Mouse (Mus musculus): ENCODE data around the gene Ankrd63. TPM values are rescaled to one million over a fixed set of nuclear protein-coding genes. Genes with fewer than 3 reads are reported as not detected.

Gene Ankrd63
- polyA plus RNA-seq, 1 experiment from 2014 or later, result 0.19 TPM

DNA sequence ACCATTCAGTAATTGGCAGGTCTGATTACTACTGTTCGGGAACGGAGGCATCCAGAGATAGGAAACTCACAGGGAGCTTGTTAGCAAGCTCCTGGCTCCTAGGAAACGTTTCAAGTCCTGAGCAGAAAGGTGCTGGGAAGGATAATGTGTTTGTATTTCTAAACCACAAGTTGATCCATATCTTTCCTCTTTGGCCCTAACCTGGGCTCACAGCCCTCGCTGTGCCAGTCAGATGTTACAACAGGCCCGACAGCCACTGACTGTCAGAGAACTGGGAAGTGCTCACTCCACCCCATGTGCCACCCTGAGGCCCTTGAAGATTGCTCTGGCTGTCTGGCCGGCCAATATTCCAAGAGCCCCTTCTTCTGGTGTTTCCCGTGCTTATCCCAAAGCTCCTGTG, 29.3 kb downstream of the Ankrd63 start:
- Histone ChIP-seq H3K27ac (ENCODE audit: low read depth) (no peak overlapping the region), H3K9ac (ENCODE audit: low read length) (no peak overlapping the region), H3K4me2 (ENCODE audit: low read length) (no peak overlapping the region), H3K27me3 (replicated peaks; ENCODE audit: control insufficient read depth, insufficient read depth, low read length) (peaks cover 66% of the 10 kb centered on the region), H3K4me3 (ENCODE audit: low read depth, low read length) (no peak overlapping the region), H3K4me1 (replicated peaks; ENCODE audit: control insufficient read depth, insufficient read depth, low read length) (peaks cover 5% of the 10 kb centered on the region), H3K36me3 (ENCODE audit: control insufficient read depth, insufficient read depth, low read length) (no peaks in the 10 kb centered on the region), H3K9me3 (ENCODE audit: control insufficient read depth, low read length) (no peaks in the 10 kb centered on the region)
- ATAC-seq (replicated peaks; ENCODE audit: low FRiP score, low TSS enrichment, low read depth), result no peak
- no peak for DNase-seq (ENCODE audit: low spot score)
- WGBS, result 23% methylated on average over 7 of the region's 7 CpGs

DNA sequence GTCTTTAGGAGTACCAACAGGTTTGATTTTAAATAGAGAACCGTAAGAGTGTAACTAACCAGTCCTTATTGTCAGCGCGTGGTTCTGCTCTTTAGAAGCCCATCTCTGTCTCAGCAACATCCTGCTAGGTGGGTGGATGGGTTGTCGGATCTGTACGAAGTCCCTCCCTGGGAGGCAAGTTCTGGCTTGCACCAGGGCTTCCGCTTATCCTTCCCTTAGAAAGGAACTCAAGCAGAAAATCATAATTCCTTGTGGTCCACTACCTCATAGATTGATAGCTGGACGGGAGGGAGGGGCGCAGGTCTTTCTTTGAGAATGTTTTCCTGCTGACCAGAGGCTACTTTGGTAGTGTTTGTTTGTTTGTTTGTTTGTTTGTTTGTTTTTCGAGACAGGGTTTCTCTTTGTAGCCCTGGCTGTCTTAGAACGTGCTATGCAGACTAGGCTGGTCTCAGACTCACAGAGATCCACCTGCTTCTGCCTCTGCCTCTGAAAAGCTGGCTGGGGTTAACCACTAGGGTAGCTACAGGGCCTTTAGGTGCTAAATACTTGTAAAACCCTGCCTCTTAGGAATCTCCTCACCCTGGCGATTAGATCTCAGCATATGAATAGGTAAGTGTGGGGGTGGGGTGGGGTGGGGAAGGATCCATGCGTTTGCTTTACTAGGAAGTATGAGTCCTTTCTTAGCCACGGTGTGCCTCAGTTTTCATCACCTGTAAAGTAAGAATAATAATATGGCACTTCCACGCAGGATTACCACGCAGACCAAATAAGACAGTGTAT, 29.9 kb downstream of the Ankrd63 start:
- H3K9me3 ChIP-seq (ENCODE audit: control insufficient read depth, low read length), result no peaks in the 10 kb centered on the region
- H3K36me3 ChIP-seq (ENCODE audit: control insufficient read depth, insufficient read depth, low read length), result no peaks in the 10 kb centered on the region
- ATAC-seq (replicated peaks; ENCODE audit: low FRiP score, low TSS enrichment, low read depth) (no peak), DNase-seq (ENCODE audit: low spot score) (no peak)
- peaks cover 5% of the 10 kb centered on the region for H3K4me1 ChIP-seq (replicated peaks; ENCODE audit: control insufficient read depth, insufficient read depth, low read length)
- H3K27me3 ChIP-seq (replicated peaks; ENCODE audit: control insufficient read depth, insufficient read depth, low read length), result peaks cover 60% of the 10 kb centered on the region
- H3K4me2 ChIP-seq (ENCODE audit: low read length), result no peak overlapping the region
- H3K27ac ChIP-seq (ENCODE audit: low read depth), result no peak overlapping the region
- 32% methylated on average over 15 of the region's 15 CpGs for WGBS
- no peak overlapping the region for H3K9ac ChIP-seq (ENCODE audit: low read length)
- H3K4me3 ChIP-seq (ENCODE audit: low read depth, low read length), result no peak overlapping the region

DNA sequence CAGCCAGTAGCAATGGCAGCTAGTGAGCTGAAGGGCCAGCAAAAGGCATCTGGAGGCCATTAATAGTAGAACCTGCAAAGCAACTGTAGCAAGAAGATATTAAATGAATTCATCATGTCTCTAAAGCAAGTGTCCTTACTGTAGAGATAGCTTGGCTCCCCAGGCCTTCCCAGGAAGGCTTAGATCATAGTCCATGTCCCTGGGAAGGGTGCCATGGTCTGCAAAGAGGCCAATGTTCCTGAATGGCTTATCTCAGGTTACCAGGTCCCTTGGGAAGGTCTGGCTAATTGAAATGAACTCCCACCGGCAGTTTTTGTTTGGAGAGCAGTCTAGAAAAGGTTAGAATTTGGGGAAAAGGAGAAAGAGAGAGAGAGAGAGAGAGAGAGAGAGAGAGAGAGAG, 32.0 kb downstream of the Ankrd63 start:
- DNase-seq (ENCODE audit: low spot score) (no peak), ATAC-seq (replicated peaks; ENCODE audit: low FRiP score, low TSS enrichment, low read depth) (no peak)
- Histone ChIP-seq H3K4me3 (ENCODE audit: low read depth, low read length) (no peak overlapping the region), H3K27ac (ENCODE audit: low read depth) (no peak overlapping the region), H3K4me2 (ENCODE audit: low read length) (no peak overlapping the region), H3K27me3 (replicated peaks; ENCODE audit: control insufficient read depth, insufficient read depth, low read length) (peaks cover 38% of the 10 kb centered on the region), H3K9me3 (ENCODE audit: control insufficient read depth, low read length) (no peaks in the 10 kb centered on the region), H3K9ac (ENCODE audit: low read length) (no peak overlapping the region), H3K36me3 (ENCODE audit: control insufficient read depth, insufficient read depth, low read length) (no peaks in the 10 kb centered on the region), H3K4me1 (replicated peaks; ENCODE audit: control insufficient read depth, insufficient read depth, low read length) (no peaks in the 10 kb centered on the region)
- whole genome bisulfite sequencing, result 92% methylated on average over 1 of the region's 1 CpGs

DNA sequence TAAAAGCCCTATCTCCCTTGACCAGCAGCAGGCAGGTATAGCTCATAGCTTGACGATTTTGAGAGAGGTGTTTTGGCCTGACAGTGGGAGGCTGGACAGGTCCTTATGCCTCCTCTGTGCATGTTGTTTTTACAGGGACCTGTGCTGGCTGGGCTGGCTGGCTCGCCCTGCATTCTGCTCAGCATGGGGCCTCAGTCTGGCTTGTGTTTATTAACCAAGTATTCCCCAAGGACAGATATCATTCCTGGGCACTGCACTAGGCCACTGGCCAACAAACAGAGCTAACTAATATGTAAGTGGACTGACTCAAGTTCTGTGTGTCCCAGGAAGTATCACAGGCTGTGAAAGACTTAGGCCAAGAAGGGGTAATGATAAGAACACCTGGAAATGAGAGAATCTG, 34.0 kb downstream of the Ankrd63 start:
- Histone ChIP-seq H3K9me3 (ENCODE audit: control insufficient read depth, low read length) (no peaks in the 10 kb centered on the region), H3K4me1 (replicated peaks; ENCODE audit: control insufficient read depth, insufficient read depth, low read length) (no peaks in the 10 kb centered on the region), H3K4me3 (ENCODE audit: low read depth, low read length) (no peak overlapping the region), H3K9ac (ENCODE audit: low read length) (no peak overlapping the region), H3K36me3 (ENCODE audit: control insufficient read depth, insufficient read depth, low read length) (no peaks in the 10 kb centered on the region), H3K27ac (ENCODE audit: low read depth) (no peak overlapping the region), H3K27me3 (replicated peaks; ENCODE audit: control insufficient read depth, insufficient read depth, low read length) (peaks cover 20% of the 10 kb centered on the region), H3K4me2 (ENCODE audit: low read length) (no peak overlapping the region)
- DNase-seq (ENCODE audit: low spot score) (no peak), ATAC-seq (replicated peaks; ENCODE audit: low FRiP score, low TSS enrichment, low read depth) (no peak)
- 32% methylated on average over 2 of the region's 2 CpGs for WGBS

DNA sequence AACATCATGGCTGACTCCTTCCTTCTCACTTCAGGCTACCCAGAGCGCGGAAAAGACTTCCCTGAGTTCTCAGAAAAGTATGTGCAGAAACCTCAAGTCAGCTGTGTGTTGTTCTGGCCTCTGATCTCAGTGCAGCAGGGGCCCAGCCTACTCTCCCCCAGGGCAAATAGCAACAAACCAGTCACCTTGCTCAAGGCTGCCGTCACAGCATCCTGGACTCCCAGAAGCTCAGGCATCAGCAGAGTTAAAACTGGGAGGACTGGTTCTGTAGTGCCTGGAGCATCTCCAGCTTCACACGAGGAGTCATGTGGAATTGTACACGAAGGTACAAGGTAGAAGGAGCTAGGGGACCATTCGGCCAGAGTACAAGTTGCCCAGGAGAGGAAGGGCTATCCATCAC, 34.5 kb downstream of the Ankrd63 start:
- Histone ChIP-seq H3K4me2 (ENCODE audit: low read length) (no peak overlapping the region), H3K4me3 (ENCODE audit: low read depth, low read length) (no peak overlapping the region), H3K27ac (ENCODE audit: low read depth) (no peak overlapping the region), H3K36me3 (ENCODE audit: control insufficient read depth, insufficient read depth, low read length) (no peaks in the 10 kb centered on the region), H3K9ac (ENCODE audit: low read length) (no peak overlapping the region), H3K27me3 (replicated peaks; ENCODE audit: control insufficient read depth, insufficient read depth, low read length) (peaks cover 16% of the 10 kb centered on the region), H3K9me3 (ENCODE audit: control insufficient read depth, low read length) (no peaks in the 10 kb centered on the region), H3K4me1 (replicated peaks; ENCODE audit: control insufficient read depth, insufficient read depth, low read length) (no peaks in the 10 kb centered on the region)
- 56% methylated on average over 6 of the region's 6 CpGs for WGBS
- ATAC-seq (replicated peaks; ENCODE audit: low FRiP score, low TSS enrichment, low read depth), result no peak
- no peak for DNase-seq (ENCODE audit: low spot score)

DNA sequence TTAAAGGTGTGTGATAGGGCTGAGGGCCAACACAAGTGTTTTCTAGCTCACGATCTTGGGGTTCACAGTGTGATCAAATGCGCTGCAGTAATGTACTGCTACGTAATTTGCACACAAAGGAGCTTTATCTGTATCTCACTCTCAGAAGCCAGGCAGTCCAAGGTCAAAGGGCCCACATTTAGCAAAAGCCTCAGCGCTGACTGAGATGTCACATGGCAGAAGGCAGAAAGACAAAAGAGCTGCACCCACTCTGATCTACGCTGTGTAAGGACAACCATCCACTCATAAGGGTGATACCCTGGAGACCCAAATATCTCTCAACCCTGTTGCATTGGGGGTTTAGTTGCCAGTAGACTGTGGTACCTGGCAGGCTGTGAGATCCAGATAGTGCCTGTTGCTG, 36.6 kb downstream of the Ankrd63 start:
- no peak overlapping the region for H3K4me2 ChIP-seq (ENCODE audit: low read length)
- H3K27ac ChIP-seq (ENCODE audit: low read depth), result no peak overlapping the region
- 58% methylated on average over 5 of the region's 5 CpGs for WGBS
- ATAC-seq (replicated peaks; ENCODE audit: low FRiP score, low TSS enrichment, low read depth) (no peak), DNase-seq (ENCODE audit: low spot score) (no peak)
- peaks cover 7% of the 10 kb centered on the region; the same call in 1 of the 2 replicates for H3K4me1 ChIP-seq (replicated peaks; ENCODE audit: control insufficient read depth, insufficient read depth, low read length)
- H3K27me3 ChIP-seq (replicated peaks; ENCODE audit: control insufficient read depth, insufficient read depth, low read length), result peaks cover 14% of the 10 kb centered on the region
- H3K9ac ChIP-seq (ENCODE audit: low read length), result no peak overlapping the region
- no peaks in the 10 kb centered on the region for H3K36me3 ChIP-seq (ENCODE audit: control insufficient read depth, insufficient read depth, low read length)
- H3K4me3 ChIP-seq (ENCODE audit: low read depth, low read length), result no peak overlapping the region
- no peaks in the 10 kb centered on the region for H3K9me3 ChIP-seq (ENCODE audit: control insufficient read depth, low read length)

DNA sequence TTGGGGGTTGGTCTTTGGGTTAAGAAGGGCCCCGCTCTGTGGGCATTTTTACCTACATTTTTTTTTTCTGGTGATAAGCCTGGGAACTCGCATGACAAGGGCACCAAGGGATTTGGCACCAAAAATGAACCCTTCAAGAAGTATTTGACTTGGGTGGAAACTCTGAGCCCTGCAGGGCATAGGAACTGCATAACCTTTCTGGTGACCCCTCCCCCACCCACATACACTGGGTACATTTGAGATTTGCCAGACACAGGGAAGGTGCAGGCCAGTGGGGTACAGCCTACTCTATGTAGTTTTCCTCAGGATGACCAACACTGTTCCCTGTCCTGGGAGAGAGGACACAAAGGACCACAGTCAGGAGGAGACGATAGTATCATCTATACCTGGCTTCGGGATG, 38.1 kb downstream of the Ankrd63 start:
- Histone ChIP-seq H3K27me3 (replicated peaks; ENCODE audit: control insufficient read depth, insufficient read depth, low read length) (peaks cover 17% of the 10 kb centered on the region), H3K4me2 (ENCODE audit: low read length) (no peak overlapping the region), H3K9me3 (ENCODE audit: control insufficient read depth, low read length) (no peaks in the 10 kb centered on the region), H3K9ac (ENCODE audit: low read length) (no peak overlapping the region), H3K36me3 (ENCODE audit: control insufficient read depth, insufficient read depth, low read length) (no peaks in the 10 kb centered on the region), H3K4me3 (ENCODE audit: low read depth, low read length) (no peak overlapping the region), H3K27ac (ENCODE audit: low read depth) (no peak overlapping the region), H3K4me1 (replicated peaks; ENCODE audit: control insufficient read depth, insufficient read depth, low read length) (peaks cover 7% of the 10 kb centered on the region; the same call in 1 of the 2 replicates)
- ATAC-seq (replicated peaks; ENCODE audit: low FRiP score, low TSS enrichment, low read depth), result no peak
- WGBS, result 81% methylated on average over 4 of the region's 4 CpGs
- DNase-seq (ENCODE audit: low spot score), result no peak

DNA sequence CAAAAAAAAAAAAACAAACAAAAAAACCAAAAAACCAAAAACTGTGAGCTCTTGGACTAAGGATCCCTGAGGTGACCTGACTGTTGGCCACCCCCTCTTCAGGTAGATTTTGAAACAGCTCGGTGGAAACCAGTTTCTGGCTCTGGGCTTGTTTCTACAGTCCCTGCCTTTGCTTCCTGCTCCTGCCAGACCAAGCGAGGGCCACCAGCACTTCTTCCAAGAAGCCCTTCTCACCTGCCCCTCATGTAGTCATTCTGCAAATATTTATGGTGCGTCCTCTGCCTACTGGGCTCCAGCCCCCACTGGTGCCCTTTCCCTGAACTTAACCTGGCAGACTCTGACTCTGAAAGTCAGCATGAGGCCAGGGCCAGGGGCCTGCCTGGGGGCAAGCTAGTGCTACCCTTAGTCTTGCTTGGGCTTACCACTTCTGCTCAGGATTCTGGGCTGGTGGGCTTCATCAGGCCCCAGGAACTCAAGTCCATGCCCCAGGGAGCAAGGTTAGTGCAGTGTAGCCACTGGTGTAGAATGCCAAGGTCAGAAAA, 38.7 kb downstream of the Ankrd63 start:
- peaks cover 7% of the 10 kb centered on the region; the same call in 1 of the 2 replicates for H3K4me1 ChIP-seq (replicated peaks; ENCODE audit: control insufficient read depth, insufficient read depth, low read length)
- no peak overlapping the region for H3K27ac ChIP-seq (ENCODE audit: low read depth)
- ATAC-seq (replicated peaks; ENCODE audit: low FRiP score, low TSS enrichment, low read depth) (no peak), DNase-seq (ENCODE audit: low spot score) (no peak)
- H3K9me3 ChIP-seq (ENCODE audit: control insufficient read depth, low read length), result no peaks in the 10 kb centered on the region
- H3K36me3 ChIP-seq (ENCODE audit: control insufficient read depth, insufficient read depth, low read length), result no peaks in the 10 kb centered on the region
- 48% methylated on average over 3 of the region's 3 CpGs for WGBS
- no peak overlapping the region for H3K4me2 ChIP-seq (ENCODE audit: low read length)
- H3K27me3 ChIP-seq (replicated peaks; ENCODE audit: control insufficient read depth, insufficient read depth, low read length), result peaks cover 17% of the 10 kb centered on the region
- H3K4me3 ChIP-seq (ENCODE audit: low read depth, low read length), result no peak overlapping the region
- no peak overlapping the region for H3K9ac ChIP-seq (ENCODE audit: low read length)

All from intestine, embryonic 14.5 days (tissue).